Mouse (Mus musculus) left cerebral cortex, adult 11 months (tissue): ENCODE measurements around the gene Kitl.

ENCODE experiments used
- DNase-seq: peaks from one replicate; pipeline ENCODE4 v3.0.0; 2022; ENCODE audit warnings: low spot score

The Kitl gene

GRCm38 (mm10) chr10:100026778-100027177 lies 11.3 kb downstream of the Kitl start:
- DNase-seq: no peak

- no peak for DNase-seq
These were observed 15.0 kb downstream of the Kitl start for GRCm38 (mm10) chr10:100030385-100030784.

- DNase-seq: no peak
These were observed 15.6 kb downstream of the Kitl start for GRCm38 (mm10) chr10:100030980-100031516.

- no peak for DNase-seq
These were observed 16.2 kb downstream of the Kitl start for GRCm38 (mm10) chr10:100031631-100032030.

GRCm38 (mm10) chr10:100032566-100032965 lies 17.1 kb downstream of the Kitl start:
- no peak for DNase-seq

- DNase-seq: no peak
These were observed 20.6 kb downstream of the Kitl start for GRCm38 (mm10) chr10:100036021-100036420.

GRCm38 (mm10) chr10:100038342-100038898 lies 23.0 kb downstream of the Kitl start:
- no peak for DNase-seq

GRCm38 (mm10) chr10:100038994-100039393 lies 23.6 kb downstream of the Kitl start:
- DNase-seq: no peak

GRCm38 (mm10) chr10:100043748-100044147 lies 28.3 kb downstream of the Kitl start:
- DNase-seq: no peak

GRCm38 (mm10) chr10:100044153-100044552 lies 28.7 kb downstream of the Kitl start:
- DNase-seq: no peak

- DNase-seq: no peak
These were observed 35.8 kb downstream of the Kitl start for GRCm38 (mm10) chr10:100051146-100051783.

- no peak for DNase-seq
These were observed 37.0 kb downstream of the Kitl start for GRCm38 (mm10) chr10:100052404-100052803.

- DNase-seq: no peak
These were observed 37.5 kb downstream of the Kitl start for GRCm38 (mm10) chr10:100052911-100053310.

- peak; percentile 70 for DNase-seq
These were observed 38.6 kb downstream of the Kitl start for GRCm38 (mm10) chr10:100054006-100054405.

- DNase-seq: no peak
These were observed 39.7 kb downstream of the Kitl start for GRCm38 (mm10) chr10:100055082-100055481.

- no peak for DNase-seq
These were observed 41.7 kb downstream of the Kitl start for GRCm38 (mm10) chr10:100057106-100057623.

- no peak for DNase-seq
These were observed 43.9 kb downstream of the Kitl start for GRCm38 (mm10) chr10:100059356-100059755.

- no peak for DNase-seq
These were observed 50.3 kb downstream of the Kitl start for GRCm38 (mm10) chr10:100065529-100066301.

- no peak for DNase-seq
These were observed 50.9 kb downstream of the Kitl start for GRCm38 (mm10) chr10:100066374-100066773.

GRCm38 (mm10) chr10:100072641-100073040 lies 57.2 kb downstream of the Kitl start:
- DNase-seq: no peak

GRCm38 (mm10) chr10:100073092-100073491 lies 57.7 kb downstream of the Kitl start:
- DNase-seq: no peak

- no peak for DNase-seq
These were observed 85.7 kb downstream of the Kitl start for GRCm38 (mm10) chr10:100101115-100101514.

- DNase-seq: no peak
These were observed 95.8 kb downstream of the Kitl start for GRCm38 (mm10) chr10:100111209-100111608.
